Mouse (Mus musculus): ENCODE data around the gene Slc17a1.

Slc17a1 gene

GRCm38 (mm10) chr13:23867405-23867804 lies at the start of gene Slc17a1:
Gene Slc17a1, plus strand, starts transcription at chr13:23867750.
- no peak for DNase-seq

GRCm38 (mm10) chr13:23820179-23820940 lies 47.2 kb upstream of the Slc17a1 start:
- DNase-seq, result no peak

GRCm38 (mm10) chr13:23822213-23822612 lies 45.3 kb upstream of the Slc17a1 start:
- DNase-seq, result no peak

GRCm38 (mm10) chr13:23826606-23827005 lies 40.9 kb upstream of the Slc17a1 start:
- DNase-seq, result no peak

GRCm38 (mm10) chr13:23833053-23833452 lies 34.5 kb upstream of the Slc17a1 start:
- peak; percentile 54 for DNase-seq

- DNase-seq, result no peak
Measured at GRCm38 (mm10) chr13:23834836-23835235, 32.7 kb upstream of the Slc17a1 start.

GRCm38 (mm10) chr13:23836630-23837029 lies 30.9 kb upstream of the Slc17a1 start:
- no peak for DNase-seq

GRCm38 (mm10) chr13:23839308-23839707 lies 28.2 kb upstream of the Slc17a1 start, which contains the start of gene Slc17a3:
Gene Slc17a3, plus strand, starts transcription at chr13:23839434.
- DNase-seq, result no peak

- no peak for DNase-seq
Measured at GRCm38 (mm10) chr13:23845851-23846250, 21.7 kb upstream of the Slc17a1 start.

- DNase-seq, result no peak
Measured at GRCm38 (mm10) chr13:23849299-23849698, 18.3 kb upstream of the Slc17a1 start.

- DNase-seq, result no peak
Measured at GRCm38 (mm10) chr13:23856401-23856800, 11.1 kb upstream of the Slc17a1 start.

- DNase-seq, result no peak
Measured at GRCm38 (mm10) chr13:23861815-23862214, 5.7 kb upstream of the Slc17a1 start.

GRCm38 (mm10) chr13:23864711-23865110 lies 2.8 kb upstream of the Slc17a1 start:
- peak; percentile 39 for DNase-seq

- peak; percentile 14 for DNase-seq
Measured at GRCm38 (mm10) chr13:23866086-23866710, 1.4 kb upstream of the Slc17a1 start.

- DNase-seq, result no peak
Measured at GRCm38 (mm10) chr13:23867000-23867399, 550 bp upstream of the Slc17a1 start.

- no peak for DNase-seq
Measured at GRCm38 (mm10) chr13:23868790-23869533, 1.4 kb downstream of the Slc17a1 start.

- DNase-seq, result no peak
Measured at GRCm38 (mm10) chr13:23869996-23870395, 2.4 kb downstream of the Slc17a1 start.

- no peak for DNase-seq
Measured at GRCm38 (mm10) chr13:23873141-23873540, 5.6 kb downstream of the Slc17a1 start.

GRCm38 (mm10) chr13:23879106-23879505 lies 11.6 kb downstream of the Slc17a1 start:
- DNase-seq, result no peak

GRCm38 (mm10) chr13:23879636-23880035 lies 12.1 kb downstream of the Slc17a1 start:
- no peak for DNase-seq

- DNase-seq, result peak; percentile 22
Measured at GRCm38 (mm10) chr13:23885540-23885939, 18.0 kb downstream of the Slc17a1 start.

- DNase-seq, result peak; percentile 8
Measured at GRCm38 (mm10) chr13:23887026-23887725, 19.6 kb downstream of the Slc17a1 start.
